Mouse (Mus musculus) megakaryocyte, embryonic 14.5 days (primary cell): ENCODE results near the gene Gjb6. TPM values are rescaled to one million over a fixed set of nuclear protein-coding genes. Genes with fewer than 3 reads are reported as not detected.
A peak's percentile ranks its signal among the peaks of the same experiment; 100 is the strongest.

Source experiments
- H3K27me3 ChIP-seq: replicated peaks from 2 replicates; pipeline ENCODE3; 2012; ENCODE audit warnings: inconsistent platforms
- H3K36me3 ChIP-seq: replicated peaks from 2 replicates; pipeline ENCODE3; 2012; ENCODE audit warnings: low read length, inconsistent platforms, mixed read lengths
- H3K4me1 ChIP-seq: 2 replicates; pipeline ENCODE4 v1.6.1; 2012; ENCODE audit warnings: inconsistent platforms
- H3K4me3 ChIP-seq: replicated peaks from 2 replicates; pipeline ENCODE3; 2012; ENCODE audit warnings: moderate library complexity, mild to moderate bottlenecking, inconsistent platforms
- H3K9me3 ChIP-seq: 2 replicates; pipeline ENCODE4 v1.6.1; 2012; ENCODE audit warnings: inconsistent platforms
- FLI1 ChIP-seq: IDR thresholded peaks from 2 replicates; pipeline ENCODE4 v1.6.1; 2012; ENCODE audit warnings: low read length, inconsistent platforms, mixed read lengths
- GATA1 ChIP-seq: IDR thresholded peaks from 3 replicates; pipeline ENCODE4 v1.6.1; 2012; ENCODE audit warnings: mixed read lengths, low read length, inconsistent platforms, borderline replicate concordance
- polyA plus RNA-seq: library from polyadenylated mRNA; stranded (reverse); fragments of >175 nt; gene quantifications from 2 replicates; pipeline ENCODE4 v1.2.3, GENCODE M21; 2012; ENCODE audit warnings: low replicate concordance; ENCODE audit not compliant: insufficient read depth

The Gjb6 gene
- polyA plus RNA-seq, 1 experiment = not detected

DNA sequence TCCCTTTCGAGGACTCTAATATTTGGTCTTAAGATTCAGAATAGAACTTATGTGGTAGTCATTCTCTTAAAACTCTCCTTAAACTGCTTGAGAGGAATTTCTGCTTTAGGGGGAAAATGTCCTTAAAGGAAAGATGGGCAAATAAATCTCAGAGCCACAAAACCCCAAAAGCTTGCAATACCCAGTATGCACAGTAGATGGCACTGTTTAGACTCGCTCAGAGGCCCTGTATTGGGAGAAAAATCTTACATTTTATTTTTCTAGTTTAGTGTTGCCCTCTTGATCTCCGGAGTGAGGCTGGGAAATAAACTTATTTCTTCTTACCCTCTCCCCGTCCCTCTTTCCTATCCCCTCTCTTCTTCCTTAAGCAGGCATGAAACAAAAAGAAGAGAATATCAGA is 24.2 kb downstream of the Gjb6 start:
- Histone ChIP-seq H3K4me3 (no peak overlapping the region), H3K9me3 (no peaks in the 10 kb centered on the region), H3K36me3 (no peaks in the 10 kb centered on the region), H3K27me3 (peaks cover 57% of the 10 kb centered on the region), H3K4me1 (peaks cover 8% of the 10 kb centered on the region)
- TF ChIP-seq GATA1 = no peak
- TF ChIP-seq FLI1 = no peak

DNA sequence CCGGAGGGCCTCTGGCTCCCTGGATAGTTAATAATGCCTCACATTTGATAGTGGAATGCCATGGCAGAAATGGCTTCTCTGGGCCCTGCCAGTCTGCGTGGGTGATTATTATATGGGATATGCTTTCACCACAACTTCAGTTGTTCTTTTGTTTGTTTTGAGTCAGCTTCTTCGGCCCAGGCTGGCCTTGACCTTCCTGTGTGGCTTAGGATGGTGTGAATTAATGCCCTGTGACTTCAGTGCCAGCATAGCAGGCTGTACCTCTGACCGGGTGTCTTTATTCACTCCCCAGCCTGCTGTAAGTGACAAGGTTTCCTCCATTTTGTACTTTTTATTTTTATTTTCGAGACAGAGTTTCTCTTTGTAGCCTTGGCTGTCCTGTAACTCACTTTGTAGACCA is 25.5 kb downstream of the Gjb6 start:
- H3K9me3 ChIP-seq = no peaks in the 10 kb centered on the region
- H3K4me1 ChIP-seq = peaks cover 16% of the 10 kb centered on the region
- H3K36me3 ChIP-seq = no peaks in the 10 kb centered on the region
- TF ChIP-seq FLI1 = no peak
- TF ChIP-seq GATA1 = no peak
- H3K27me3 ChIP-seq = peaks cover 63% of the 10 kb centered on the region
- H3K4me3 ChIP-seq = no peak overlapping the region

DNA sequence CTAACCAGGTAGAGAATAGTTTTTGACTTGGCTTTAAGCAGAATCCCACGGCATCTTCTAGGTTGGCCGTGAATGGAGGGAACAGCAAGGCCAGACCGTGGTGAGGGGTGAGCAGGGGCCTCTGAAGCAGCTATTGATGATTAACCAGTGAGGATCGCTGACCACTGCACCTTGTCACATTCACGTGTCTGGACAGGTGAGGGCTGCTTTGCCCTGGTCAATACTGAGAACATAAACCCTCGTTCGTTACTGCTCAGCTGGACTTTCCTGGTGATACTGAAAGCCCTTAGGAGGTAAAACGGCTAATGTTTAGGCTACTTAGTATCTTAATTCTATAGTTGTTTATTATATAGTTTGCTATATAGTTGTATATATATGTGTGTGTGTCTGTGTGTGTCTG is 26.3 kb downstream of the Gjb6 start:
- H3K27me3 ChIP-seq = peaks cover 70% of the 10 kb centered on the region
- H3K36me3 ChIP-seq = no peaks in the 10 kb centered on the region
- H3K4me3 ChIP-seq = no peak overlapping the region
- H3K9me3 ChIP-seq = no peaks in the 10 kb centered on the region
- peaks cover 16% of the 10 kb centered on the region for H3K4me1 ChIP-seq
- TF ChIP-seq FLI1 (no peak), GATA1 (no peak)

DNA sequence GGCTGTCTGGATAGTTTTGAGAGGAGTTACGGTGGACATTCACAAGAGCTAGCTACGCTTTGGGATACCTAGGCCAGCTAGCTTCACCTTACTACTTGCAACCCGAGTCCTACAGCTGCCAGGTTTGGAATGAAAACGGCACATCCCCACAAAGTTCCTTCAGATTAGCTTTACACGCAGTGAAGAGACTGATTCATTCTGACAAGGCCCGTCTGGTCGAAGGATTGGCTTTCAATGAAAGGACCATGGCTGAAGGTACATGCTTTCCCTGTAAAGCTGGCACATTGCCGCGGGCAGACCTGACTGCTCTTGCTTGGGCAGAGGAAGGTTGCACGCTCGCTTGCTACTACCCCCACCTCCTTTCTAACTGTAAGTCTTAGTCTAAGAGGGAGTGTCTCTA is 27.7 kb downstream of the Gjb6 start:
- H3K4me1 ChIP-seq = peaks cover 16% of the 10 kb centered on the region
- H3K27me3 ChIP-seq = peaks cover 71% of the 10 kb centered on the region
- no peak overlapping the region for H3K4me3 ChIP-seq
- TF ChIP-seq FLI1 (no peak), GATA1 (no peak)
- no peaks in the 10 kb centered on the region for H3K9me3 ChIP-seq
- no peaks in the 10 kb centered on the region for H3K36me3 ChIP-seq

DNA sequence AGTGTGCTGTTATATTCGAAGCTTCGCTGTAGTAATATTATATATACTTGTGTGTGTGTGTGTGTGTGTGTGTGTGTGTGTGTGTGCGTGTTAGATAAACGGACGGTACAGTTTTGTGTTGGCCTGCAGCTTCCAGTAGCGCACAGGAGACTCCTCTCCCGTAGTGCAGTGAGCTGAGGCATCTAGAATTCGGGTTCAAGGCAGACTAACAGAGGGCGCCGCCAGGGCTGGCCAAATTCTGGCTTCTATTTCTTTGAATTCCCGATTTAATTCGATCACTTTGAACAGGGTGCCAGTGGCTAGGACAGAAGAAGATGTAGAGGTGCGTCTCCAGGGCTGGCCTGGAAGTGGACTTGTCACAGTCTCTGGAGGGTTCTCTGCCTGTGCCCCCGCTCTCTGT is 28.3 kb downstream of the Gjb6 start:
- H3K27me3 ChIP-seq = peaks cover 73% of the 10 kb centered on the region
- H3K4me1 ChIP-seq = peaks cover 16% of the 10 kb centered on the region
- TF ChIP-seq GATA1 (no peak), FLI1 (no peak)
- no peaks in the 10 kb centered on the region for H3K36me3 ChIP-seq
- no peaks in the 10 kb centered on the region for H3K9me3 ChIP-seq
- H3K4me3 ChIP-seq = no peak overlapping the region

DNA sequence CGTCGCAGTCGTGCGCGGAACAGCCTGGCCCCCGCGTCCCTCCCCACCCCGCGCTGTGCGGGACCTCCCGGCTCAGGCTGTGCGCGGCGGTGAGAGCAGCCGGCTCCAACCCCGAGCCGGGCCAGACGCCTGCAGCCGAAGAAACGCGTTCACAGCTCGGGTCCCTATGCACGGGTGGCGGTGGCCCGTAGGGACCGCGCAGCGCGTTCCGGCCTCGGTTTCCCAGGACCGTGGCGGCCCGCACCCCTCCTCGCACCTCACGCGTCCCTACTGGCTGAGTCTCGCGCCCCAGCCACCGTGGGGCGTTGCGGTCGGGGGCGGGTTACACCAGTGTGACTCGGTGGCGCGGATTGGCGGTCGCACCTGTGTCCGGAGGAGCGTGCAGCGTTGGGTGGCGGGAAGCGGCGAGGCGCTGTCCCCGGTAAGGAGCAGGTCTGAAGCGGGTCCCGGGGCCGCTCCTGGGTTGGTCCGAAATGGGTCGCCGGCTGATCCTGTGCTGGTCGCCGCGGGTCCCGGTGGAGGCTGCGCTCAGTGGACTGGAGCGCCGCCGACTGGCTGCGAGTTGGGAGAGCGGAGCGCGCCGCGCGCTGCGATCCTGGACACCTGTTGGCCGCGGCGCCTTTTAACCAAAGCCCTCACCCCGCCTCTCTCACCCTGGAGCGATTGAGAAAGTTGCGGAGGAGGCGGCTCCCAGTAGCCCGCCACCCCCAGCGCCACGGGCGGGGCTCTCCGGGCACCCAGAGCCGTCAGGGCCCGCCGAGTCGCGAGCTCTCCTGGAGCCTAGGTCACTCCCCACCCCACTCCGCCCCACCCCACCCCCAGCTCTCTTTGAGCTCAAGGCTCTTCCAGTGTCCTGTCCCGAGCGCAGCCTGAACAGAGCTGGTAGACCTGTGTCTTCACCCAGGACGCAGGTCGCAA is 29.0 kb downstream of the Gjb6 start, which contains the start of gene Gjb2:
Gene Gjb2 (minus strand): TSS at position 597 of the 918 bp plus-strand sequence.
- H3K9me3 ChIP-seq = no peaks in the 10 kb centered on the region
- TF ChIP-seq GATA1 (no peak), FLI1 (no peak)
- no peaks in the 10 kb centered on the region for H3K36me3 ChIP-seq
- peak within 1 kb of the TSS; percentile 90 for H3K4me3 ChIP-seq
- peaks cover 74% of the 10 kb centered on the region for H3K27me3 ChIP-seq
- H3K4me1 ChIP-seq = peaks cover 16% of the 10 kb centered on the region

DNA sequence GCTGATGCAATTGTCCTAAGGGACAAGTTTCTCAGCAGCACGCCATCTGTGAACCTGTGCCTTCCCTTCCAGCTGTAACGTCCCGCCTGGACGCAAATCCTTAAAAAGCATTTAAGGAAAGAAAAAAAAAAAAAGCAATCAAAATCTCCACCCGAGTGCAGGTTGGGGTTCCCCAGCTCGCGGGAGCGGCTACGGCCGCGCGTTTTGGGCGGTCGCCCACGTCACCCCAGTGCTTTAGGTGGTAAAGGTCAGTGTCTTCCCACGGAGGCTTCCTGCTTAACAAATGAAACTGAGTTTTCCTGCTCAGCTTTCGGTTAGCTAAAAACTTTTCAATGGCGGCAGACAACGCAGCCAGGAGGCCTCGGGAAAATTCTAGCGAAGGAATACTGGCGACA is 29.7 kb downstream of the Gjb6 start:
- Histone ChIP-seq H3K36me3 (no peaks in the 10 kb centered on the region), H3K4me1 (peaks cover 16% of the 10 kb centered on the region), H3K27me3 (peaks cover 76% of the 10 kb centered on the region), H3K9me3 (no peaks in the 10 kb centered on the region), H3K4me3 (peak overlapping the region; percentile 90)
- TF ChIP-seq FLI1 (no peak), GATA1 (no peak)

DNA sequence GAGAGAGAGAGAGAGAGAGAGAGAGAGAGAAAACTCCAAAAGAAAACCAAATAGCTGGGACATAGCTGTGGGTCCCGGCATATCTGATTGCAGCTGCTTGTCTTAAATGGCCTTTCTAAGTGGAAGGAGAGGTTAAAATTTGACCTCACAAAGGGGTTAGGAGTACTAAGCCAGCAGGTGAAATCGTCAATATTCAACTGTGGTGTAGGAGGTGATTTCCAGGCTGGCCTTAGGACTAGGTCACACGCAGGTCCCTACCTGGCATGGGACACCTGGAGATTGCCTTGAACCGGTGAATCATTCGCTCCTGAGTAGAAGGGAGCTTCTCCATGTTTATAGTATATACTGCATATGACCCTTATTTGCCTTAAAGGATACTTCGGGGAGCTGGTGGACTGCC is 30.3 kb downstream of the Gjb6 start:
- Histone ChIP-seq H3K27me3 (peaks cover 75% of the 10 kb centered on the region), H3K9me3 (no peaks in the 10 kb centered on the region), H3K36me3 (no peaks in the 10 kb centered on the region), H3K4me3 (no peak overlapping the region), H3K4me1 (peaks cover 16% of the 10 kb centered on the region)
- TF ChIP-seq FLI1 (no peak), GATA1 (no peak)

DNA sequence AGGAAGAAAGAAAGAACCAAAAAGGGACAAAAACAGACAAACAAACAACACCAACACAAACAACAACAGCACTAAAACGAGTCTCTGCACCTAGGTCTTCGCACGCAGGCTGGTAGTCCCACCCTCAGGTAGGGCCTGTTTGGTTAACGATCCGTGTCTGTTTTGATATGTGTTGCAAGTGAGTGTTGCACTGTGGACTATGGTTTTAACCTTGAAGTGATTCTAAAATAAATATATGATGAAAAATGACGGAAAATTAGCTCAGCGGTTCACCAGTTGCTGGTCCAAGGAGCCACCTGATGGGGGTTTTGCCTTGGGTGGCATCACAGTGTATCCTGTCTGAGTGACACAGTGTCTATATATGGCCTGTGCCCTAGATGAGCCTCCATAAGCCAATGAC is 31.8 kb downstream of the Gjb6 start:
- Histone ChIP-seq H3K9me3 (no peaks in the 10 kb centered on the region), H3K27me3 (peaks cover 67% of the 10 kb centered on the region), H3K4me3 (no peak overlapping the region), H3K36me3 (no peaks in the 10 kb centered on the region), H3K4me1 (peaks cover 16% of the 10 kb centered on the region)
- no peak for TF ChIP-seq GATA1
- TF ChIP-seq FLI1 = no peak

DNA sequence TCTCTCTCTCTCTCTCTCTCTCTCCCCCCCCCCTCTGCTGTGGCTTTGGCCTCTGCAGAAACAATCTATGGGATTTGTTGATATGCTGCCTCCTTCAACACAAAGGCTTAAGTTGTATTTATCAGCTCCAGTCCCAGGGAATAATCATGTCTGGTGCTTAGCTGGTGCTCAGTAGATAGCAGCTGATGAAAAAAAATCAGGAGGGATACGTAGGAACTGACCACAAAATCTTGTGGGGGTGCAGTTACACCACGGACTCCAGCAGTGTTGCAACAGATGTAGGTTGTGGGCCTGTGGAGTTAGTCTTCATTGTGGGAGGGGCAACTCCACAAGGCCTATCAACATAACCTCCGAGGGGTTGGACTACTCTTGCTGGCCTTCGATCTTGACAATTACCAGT is 37.6 kb downstream of the Gjb6 start:
- Histone ChIP-seq H3K27me3 (peaks cover 27% of the 10 kb centered on the region), H3K9me3 (no peaks in the 10 kb centered on the region), H3K4me1 (no peaks in the 10 kb centered on the region), H3K36me3 (no peaks in the 10 kb centered on the region), H3K4me3 (no peak overlapping the region)
- TF ChIP-seq GATA1 (no peak), FLI1 (no peak)

DNA sequence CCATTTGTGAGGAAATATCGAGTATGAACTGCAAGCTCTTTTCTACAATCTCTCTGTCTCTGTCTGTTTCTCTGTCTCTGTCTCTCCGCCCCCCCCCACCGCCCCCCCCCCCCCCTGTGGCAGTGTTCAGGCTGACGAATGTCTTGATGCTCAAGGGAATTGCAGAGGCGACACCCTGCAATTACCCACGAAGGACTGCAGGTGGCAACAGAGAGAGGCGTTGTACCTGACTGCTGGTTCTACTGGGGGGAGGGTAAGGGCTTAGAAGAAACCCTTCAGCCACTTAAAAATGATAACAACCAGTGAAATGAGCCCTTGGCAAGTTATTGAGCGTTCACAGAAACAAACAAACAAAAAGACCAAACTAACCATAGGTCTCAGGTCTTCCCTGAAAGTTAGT is 40.4 kb downstream of the Gjb6 start:
- TF ChIP-seq GATA1 (no peak), FLI1 (no peak)
- Histone ChIP-seq H3K27me3 (peaks cover 24% of the 10 kb centered on the region), H3K4me1 (no peaks in the 10 kb centered on the region), H3K36me3 (no peaks in the 10 kb centered on the region), H3K9me3 (no peaks in the 10 kb centered on the region), H3K4me3 (no peak overlapping the region)
